Mouse (Mus musculus) small intestine, adult 2 months (tissue): ENCODE results near the gene Slc25a47. TPM values are rescaled to one million over a fixed set of nuclear protein-coding genes. Genes with fewer than 3 reads are reported as not detected.
"Not testable (repeated sequence)": the region's sequence is repeated elsewhere in the genome, so short reads cannot be mapped to it uniquely, and the experiment has no call there.

Source experiments
- H3K27ac ChIP-seq: fragments of 200-500 bp; 2 replicates; pipeline ENCODE4 v1.5.1; 2012; ENCODE audit warnings: low read depth, low read length, control low read depth, inconsistent platforms; ENCODE audit not compliant: insufficient read depth
- H3K27me3 ChIP-seq: fragments of 200-500 bp; 2 replicates; pipeline ENCODE4 v1.6.1; 2012; ENCODE audit warnings: mild to moderate bottlenecking, moderate library complexity, low read length, inconsistent platforms; ENCODE audit not compliant: control insufficient read depth, insufficient read depth
- H3K36me3 ChIP-seq: fragments of 200-500 bp; 2 replicates; pipeline ENCODE4 v1.6.1; 2012; ENCODE audit warnings: mild to moderate bottlenecking, low read length, control low read depth, inconsistent platforms; ENCODE audit not compliant: control insufficient read depth, insufficient read depth
- H3K4me1 ChIP-seq: fragments of 200-500 bp; 2 replicates; pipeline ENCODE4 v1.6.1; 2012; ENCODE audit warnings: low read length, inconsistent platforms, mixed read lengths; ENCODE audit not compliant: control insufficient read depth, insufficient read depth, insufficient read length
- H3K4me3 ChIP-seq: fragments of 200-500 bp; 2 replicates; pipeline ENCODE4 v1.5.1; 2012; ENCODE audit warnings: low read depth, mild to moderate bottlenecking, control low read depth, inconsistent platforms, low read length, moderate library complexity
- CTCF ChIP-seq: fragments of 200-500 bp; IDR thresholded peaks from 2 replicates; pipeline ENCODE4 v1.5.1; 2012; ENCODE audit warnings: low read depth, mild to moderate bottlenecking, control low read depth, inconsistent platforms, low read length, moderate library complexity, mixed read lengths; ENCODE audit not compliant: insufficient replicate concordance, insufficient read length; ENCODE audit errors: extremely low read depth
- POLR2A ChIP-seq: fragments of 200-500 bp; IDR thresholded peaks from 2 replicates; pipeline ENCODE4 v1.6.1; 2012; ENCODE audit warnings: low read depth, mild to moderate bottlenecking, control low read depth, inconsistent platforms, low read length, moderate library complexity
- WGBS: fragments of 180-500 bp; shearing (Covaris S2); methylation state at CpG from one replicate; pipeline ENCODE4 v1.1.7; 2018; 5-methylcytosine and 5-hydroxymethylcytosine counted together
- polyA plus RNA-seq: library from polyadenylated mRNA; depleted of rRNA; stranded (reverse); fragments of >200 nt; gene quantifications from 2 replicates; pipeline ENCODE4 v1.2.3, GENCODE M21; 2012

Slc25a47 gene
- polyA plus RNA-seq, 1 experiment, result 7.9 TPM

DNA sequence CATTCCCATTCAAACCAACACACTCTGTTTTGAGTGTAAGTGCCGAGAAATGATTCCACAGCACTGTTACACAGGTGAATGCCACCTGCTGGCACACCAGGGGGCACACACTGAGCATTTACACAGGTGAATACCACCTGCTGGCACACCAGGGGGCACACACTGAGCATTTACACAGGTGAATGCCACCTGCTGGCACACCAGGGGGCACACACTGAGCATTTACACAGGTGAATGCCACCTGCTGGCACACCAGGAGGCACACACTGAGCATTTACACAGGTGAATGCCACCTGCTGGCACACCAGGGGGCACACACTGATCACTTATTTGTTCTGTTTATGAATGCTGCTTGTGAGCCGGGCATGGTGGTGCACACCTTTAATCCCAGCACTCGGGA lies 12.2 kb downstream of the Slc25a47 start:
- 63% methylated on average over 3 of the region's 3 CpGs for WGBS
- not testable (repeated sequence) for H3K4me1 ChIP-seq, H3K36me3 ChIP-seq, H3K4me3 ChIP-seq, H3K27ac ChIP-seq, H3K27me3 ChIP-seq
- peak; percentile 47; the same call in 1 of the 2 replicates for TF ChIP-seq CTCF

DNA sequence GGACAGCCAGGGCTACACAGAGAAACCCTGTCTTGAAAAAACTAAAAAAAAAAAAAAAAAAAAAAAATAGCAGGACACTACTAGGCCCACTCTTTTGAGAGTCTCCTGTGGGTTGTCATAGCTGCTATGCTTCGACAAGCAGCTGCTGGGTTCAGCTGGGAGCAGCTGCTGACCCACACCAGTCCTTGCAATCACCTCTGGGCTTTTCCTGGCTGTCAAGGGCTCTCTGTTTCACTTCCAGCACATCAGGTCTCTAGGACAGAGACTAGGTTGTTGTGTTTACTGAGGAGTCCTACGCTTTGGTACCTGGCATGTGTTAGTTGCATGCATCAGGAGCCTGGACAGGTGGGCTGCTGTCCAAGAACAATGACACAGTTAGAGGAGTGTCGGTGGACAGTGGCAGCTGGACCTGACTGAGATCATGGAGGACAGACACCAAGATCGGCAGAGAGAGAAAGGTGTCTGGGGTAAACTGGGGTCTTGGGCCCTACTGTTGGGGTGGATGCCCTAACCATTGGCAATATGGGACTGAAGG lies 13.7 kb downstream of the Slc25a47 start:
- H3K27me3 ChIP-seq, result no peaks in the 10 kb centered on the region
- H3K4me3 ChIP-seq, result no peak overlapping the region
- H3K27ac ChIP-seq, result no peak overlapping the region
- no peaks in the 10 kb centered on the region for H3K4me1 ChIP-seq
- TF ChIP-seq CTCF (no peak), POLR2A (no peak)
- no peaks in the 10 kb centered on the region for H3K36me3 ChIP-seq
- WGBS, result 69% methylated on average over 4 of the region's 4 CpGs

DNA sequence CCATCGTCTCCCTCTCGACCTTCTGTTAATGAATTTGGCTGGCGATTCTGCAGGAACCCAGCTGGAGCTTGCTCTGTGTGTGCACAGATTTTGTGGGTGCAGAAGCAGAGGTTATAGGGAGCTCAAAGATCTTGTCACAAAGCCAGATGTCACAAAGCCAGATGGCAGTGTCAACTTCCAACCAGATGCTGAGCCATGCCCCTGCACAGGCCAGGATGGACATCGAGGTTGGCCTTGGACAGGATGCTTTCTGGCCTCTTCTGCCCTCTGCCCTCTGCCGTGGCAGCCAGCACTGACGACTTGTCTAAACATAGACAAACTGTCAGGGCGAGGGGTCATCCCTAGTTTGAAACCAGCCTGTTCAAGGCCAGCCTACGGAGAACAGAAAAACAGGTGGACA lies 14.3 kb downstream of the Slc25a47 start:
- Histone ChIP-seq H3K27me3 (no peaks in the 10 kb centered on the region), H3K27ac (no peak overlapping the region), H3K4me1 (peaks cover 2% of the 10 kb centered on the region), H3K4me3 (no peak overlapping the region), H3K36me3 (no peaks in the 10 kb centered on the region)
- TF ChIP-seq POLR2A, result no peak
- no peak for TF ChIP-seq CTCF
- WGBS, result 72% methylated on average over 8 of the region's 8 CpGs

DNA sequence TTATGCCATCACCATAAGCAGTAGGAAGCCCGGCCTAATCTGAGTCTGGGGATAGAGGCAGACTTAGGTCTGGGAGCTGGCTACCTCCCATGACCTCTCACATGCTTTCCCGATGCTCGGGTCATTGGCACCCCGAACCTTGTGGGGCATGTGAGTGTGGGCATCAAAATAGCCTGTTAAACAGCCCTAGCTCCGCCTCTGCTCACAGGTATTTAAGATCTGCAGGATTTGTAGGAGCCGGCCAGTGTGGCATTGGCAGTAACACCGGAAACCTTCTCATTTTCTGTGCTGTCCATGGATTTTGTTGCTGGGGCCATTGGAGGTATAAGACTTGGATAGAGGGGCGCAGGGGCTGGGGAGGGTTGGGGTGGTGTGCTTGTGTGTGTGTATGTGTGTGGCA lies 15.0 kb downstream of the Slc25a47 start:
- TF ChIP-seq POLR2A, result no peak
- no peak for TF ChIP-seq CTCF
- Histone ChIP-seq H3K27ac (no peak overlapping the region), H3K4me3 (no peak overlapping the region), H3K36me3 (no peaks in the 10 kb centered on the region), H3K27me3 (no peaks in the 10 kb centered on the region), H3K4me1 (peaks cover 4% of the 10 kb centered on the region)
- 87% methylated on average over 8 of the region's 8 CpGs for WGBS

DNA sequence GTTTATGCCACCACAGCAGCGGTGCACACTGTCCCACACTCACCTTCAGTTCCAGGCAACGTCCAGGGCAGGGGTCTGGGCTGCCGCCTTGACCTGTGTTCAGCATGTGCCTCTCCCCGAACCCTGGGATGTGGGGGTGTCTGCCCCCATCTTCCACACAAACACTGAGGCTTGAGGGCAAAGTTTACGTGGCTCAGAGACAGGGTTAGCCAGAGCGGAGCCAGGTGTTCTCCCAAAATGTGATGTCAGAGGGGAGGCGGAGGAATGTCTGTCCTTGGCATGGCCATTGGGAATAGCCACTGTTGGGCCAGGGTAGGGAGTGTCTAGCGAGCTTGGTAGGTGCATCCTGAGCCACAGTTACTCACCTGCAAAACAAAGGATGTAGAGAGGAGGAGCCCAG lies 17.0 kb downstream of the Slc25a47 start:
- H3K27ac ChIP-seq, result no peak overlapping the region
- H3K4me3 ChIP-seq, result no peak overlapping the region
- no peaks in the 10 kb centered on the region for H3K27me3 ChIP-seq
- WGBS, result 85% methylated on average over 8 of the region's 8 CpGs
- no peak for TF ChIP-seq CTCF
- no peak for TF ChIP-seq POLR2A
- H3K36me3 ChIP-seq, result no peaks in the 10 kb centered on the region
- H3K4me1 ChIP-seq, result peaks cover 4% of the 10 kb centered on the region

DNA sequence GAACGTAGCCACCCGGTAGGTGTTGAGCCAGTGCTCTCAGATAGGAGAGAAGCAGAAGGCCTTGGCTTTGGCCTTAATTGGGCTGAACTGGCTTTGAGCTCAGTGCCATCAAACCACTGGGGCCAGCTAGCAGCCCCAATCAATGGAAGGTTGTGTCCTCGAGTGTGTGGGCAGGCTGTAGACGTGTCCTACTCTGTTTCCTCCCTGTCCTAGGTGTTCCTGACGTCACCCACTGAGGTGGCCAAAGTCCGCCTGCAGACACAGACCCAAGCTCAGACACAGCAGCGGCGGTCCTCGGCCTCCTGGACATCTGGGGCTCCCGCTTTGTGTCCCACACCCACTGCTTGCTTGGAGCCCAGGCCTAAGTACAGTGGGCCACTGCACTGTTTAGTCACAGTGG lies 19.2 kb downstream of the Slc25a47 start:
- Histone ChIP-seq H3K27ac (no peak overlapping the region), H3K27me3 (no peaks in the 10 kb centered on the region), H3K4me3 (no peak overlapping the region), H3K36me3 (peaks cover 2% of the 10 kb centered on the region; the same call in 1 of the 2 replicates), H3K4me1 (peaks cover 4% of the 10 kb centered on the region)
- TF ChIP-seq POLR2A (no peak), CTCF (no peak)
- 42% methylated on average over 10 of the region's 10 CpGs for WGBS

DNA sequence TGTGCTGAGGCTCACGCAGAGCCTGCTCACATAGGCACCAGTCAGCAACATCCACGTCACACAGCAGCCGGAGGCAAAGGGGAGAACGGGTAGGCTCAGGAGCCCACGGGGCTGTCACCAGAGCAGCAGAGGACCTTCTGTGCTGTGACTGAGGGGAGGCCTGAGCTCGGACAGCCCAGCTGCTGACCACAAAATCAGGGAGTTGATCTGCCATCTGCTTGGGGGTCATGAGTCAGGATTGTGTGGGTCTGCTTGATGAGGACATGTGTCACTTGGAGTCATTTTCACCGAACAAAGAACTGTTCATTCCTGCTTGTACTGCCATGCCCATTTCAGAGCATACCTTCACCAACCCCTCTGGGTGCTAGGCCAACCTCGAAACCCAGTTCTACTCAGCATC lies 20.3 kb downstream of the Slc25a47 start:
- no peaks in the 10 kb centered on the region for H3K27me3 ChIP-seq
- TF ChIP-seq CTCF (no peak), POLR2A (no peak)
- H3K4me3 ChIP-seq, result no peak overlapping the region
- 85% methylated on average over 8 of the region's 8 CpGs for WGBS
- H3K36me3 ChIP-seq, result peaks cover 12% of the 10 kb centered on the region
- peaks cover 4% of the 10 kb centered on the region for H3K4me1 ChIP-seq
- no peak overlapping the region for H3K27ac ChIP-seq
